Mouse (Mus musculus): ENCODE measurements around the gene Dusp5. TPM values are rescaled to one million over a fixed set of nuclear protein-coding genes. Genes with fewer than 3 reads are reported as not detected.

Dusp5 gene
- polyA plus RNA-seq, 1 experiment from 2014 or later: 7.4 TPM

DNA sequence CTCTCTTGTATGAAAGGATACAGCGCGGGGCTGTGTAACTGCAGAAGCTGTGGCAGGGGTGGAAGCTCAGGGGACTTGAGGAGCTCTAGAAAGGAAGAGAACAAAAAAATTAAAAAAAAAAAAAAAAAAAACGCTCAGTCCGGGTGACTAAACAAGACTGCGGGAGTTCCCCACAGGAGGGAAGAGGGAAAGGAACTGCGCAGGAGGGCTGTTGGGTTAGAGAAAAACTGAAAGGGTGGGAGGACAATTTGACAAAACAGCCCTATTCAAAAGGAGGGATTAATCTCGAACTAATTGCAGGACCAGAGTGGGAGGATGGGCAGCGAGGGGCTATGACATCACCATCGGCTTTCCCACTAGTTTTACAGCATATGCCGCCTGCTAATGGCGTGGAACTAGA is 39.0 kb downstream of the Dusp5 start:
- no peak overlapping the region for H3K4me3 ChIP-seq
- peaks cover 19% of the 10 kb centered on the region for H3K4me1 ChIP-seq (replicated peaks)
- H3K27me3 ChIP-seq: no peaks in the 10 kb centered on the region
- H3K4me2 ChIP-seq: no peak overlapping the region
- no peak for ATAC-seq (replicated peaks; ENCODE audit: insufficient number of reproducible peaks, insufficient read depth, low FRiP score, low read depth)
- H3K9ac ChIP-seq: no peak overlapping the region
- H3K27ac ChIP-seq: no peak overlapping the region
- H3K36me3 ChIP-seq: no peaks in the 10 kb centered on the region
- no peaks in the 10 kb centered on the region for H3K9me3 ChIP-seq (replicated peaks)
- WGBS: 57% methylated on average over 11 of the region's 11 CpGs

DNA sequence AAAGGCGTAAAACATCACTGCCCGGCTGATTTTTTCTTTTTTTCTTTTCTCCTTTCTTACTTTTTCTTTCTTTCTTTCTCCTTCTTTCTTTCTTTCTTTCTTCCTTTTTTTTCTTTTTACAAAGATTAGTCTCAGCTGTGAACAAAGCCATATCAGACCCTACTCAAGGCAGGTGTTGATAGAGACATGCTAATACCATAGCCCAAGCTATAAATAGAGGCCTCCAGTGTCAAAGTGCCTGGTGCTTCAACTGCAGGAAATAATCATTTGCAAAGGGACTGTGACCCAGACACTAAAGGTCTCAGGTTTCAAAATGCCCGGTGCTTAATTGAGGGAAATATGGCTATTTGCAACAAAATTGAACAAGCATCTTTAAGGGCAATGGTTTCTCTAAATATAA is 39.6 kb downstream of the Dusp5 start:
- no peak overlapping the region for H3K9ac ChIP-seq
- no peak overlapping the region for H3K4me3 ChIP-seq
- H3K27me3 ChIP-seq: no peaks in the 10 kb centered on the region
- H3K4me1 ChIP-seq (replicated peaks): peaks cover 19% of the 10 kb centered on the region
- H3K36me3 ChIP-seq: no peaks in the 10 kb centered on the region
- no peak overlapping the region for H3K4me2 ChIP-seq
- 0 out of 2 replicates have a peak overlapping the region, but pooled peaks have one; percentile 19 for H3K27ac ChIP-seq
- no peaks in the 10 kb centered on the region for H3K9me3 ChIP-seq (replicated peaks)
- ATAC-seq (replicated peaks; ENCODE audit: insufficient number of reproducible peaks, insufficient read depth, low FRiP score, low read depth): no peak
- 69% methylated on average over 3 of the region's 3 CpGs for WGBS

- H3K4me2 ChIP-seq: no peak overlapping the region
- H3K36me3 ChIP-seq: no peaks in the 10 kb centered on the region
- no peak overlapping the region for H3K4me3 ChIP-seq
- 52% methylated on average over 4 of the region's 4 CpGs for WGBS
- H3K9ac ChIP-seq: no peak overlapping the region
- H3K27me3 ChIP-seq: no peaks in the 10 kb centered on the region
- ATAC-seq (replicated peaks; ENCODE audit: insufficient number of reproducible peaks, insufficient read depth, low FRiP score, low read depth): no peak
- peaks cover 31% of the 10 kb centered on the region for H3K4me1 ChIP-seq (replicated peaks)
- no peaks in the 10 kb centered on the region for H3K9me3 ChIP-seq (replicated peaks)
- H3K27ac ChIP-seq: no peak overlapping the region
These were observed 42.1 kb downstream of the Dusp5 start for GRCm38 (mm10) chr19:53571056-53571455.

DNA sequence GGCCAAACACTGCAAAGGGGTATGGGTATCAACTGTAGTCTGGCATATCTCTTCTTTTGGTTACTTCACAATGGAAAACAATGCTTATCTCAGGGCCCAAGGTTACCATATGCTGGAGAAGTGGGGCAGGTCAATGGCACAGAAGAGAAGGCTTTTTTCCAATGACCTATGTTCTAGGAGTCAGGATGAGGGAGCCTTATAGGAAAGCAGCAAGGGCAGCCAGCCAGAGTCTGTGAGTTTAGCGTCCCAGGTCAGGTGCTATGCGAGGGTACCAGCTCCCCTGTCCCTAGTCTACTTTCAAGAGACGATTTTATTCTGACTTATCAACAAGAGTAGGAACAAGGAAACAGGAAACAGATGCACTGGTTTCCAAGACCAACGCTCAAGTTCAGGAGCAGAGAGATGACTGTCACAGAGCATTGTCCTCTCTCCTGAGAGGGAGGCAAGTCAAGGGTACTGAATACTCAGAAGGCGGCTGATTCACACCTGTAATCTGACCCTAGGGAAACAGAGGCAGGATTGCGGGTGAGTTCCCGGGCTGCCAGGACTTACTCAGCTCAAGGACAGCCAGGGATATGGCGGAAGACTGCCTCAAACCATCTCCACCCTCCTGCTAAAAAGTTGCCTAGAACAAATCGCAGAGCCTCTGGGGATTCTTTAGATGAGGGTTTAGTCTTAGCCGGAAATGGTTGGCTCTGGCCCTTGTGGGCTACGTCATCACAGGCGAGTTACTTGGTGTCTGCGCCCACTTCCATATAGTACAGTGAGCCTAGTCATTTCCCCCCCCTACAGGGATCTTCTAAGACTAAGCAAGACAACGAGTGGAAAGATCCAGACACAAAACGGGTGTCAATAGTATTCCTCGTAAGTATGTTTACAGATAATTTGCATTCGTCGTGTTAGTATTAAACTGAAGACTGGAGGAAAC is 42.9 kb downstream of the Dusp5 start:
- Histone ChIP-seq H3K9me3 (replicated peaks) (no peaks in the 10 kb centered on the region), H3K27ac (no peak overlapping the region), H3K4me2 (no peak overlapping the region), H3K4me1 (replicated peaks) (peaks cover 34% of the 10 kb centered on the region), H3K9ac (no peak overlapping the region), H3K4me3 (no peak overlapping the region), H3K27me3 (no peaks in the 10 kb centered on the region), H3K36me3 (no peaks in the 10 kb centered on the region)
- 67% methylated on average over 18 of the region's 18 CpGs for WGBS
- no peak for ATAC-seq (replicated peaks; ENCODE audit: insufficient number of reproducible peaks, insufficient read depth, low FRiP score, low read depth)

GRCm38 (mm10) chr19:53572607-53573006 is 43.7 kb downstream of the Dusp5 start:
- Histone ChIP-seq H3K36me3 (no peaks in the 10 kb centered on the region), H3K4me3 (no peak overlapping the region), H3K4me1 (replicated peaks) (peaks cover 41% of the 10 kb centered on the region), H3K27ac (no peak overlapping the region), H3K4me2 (no peak overlapping the region), H3K9me3 (replicated peaks) (no peaks in the 10 kb centered on the region), H3K9ac (no peak overlapping the region), H3K27me3 (no peaks in the 10 kb centered on the region)
- 64% methylated on average over 12 of the region's 12 CpGs for WGBS
- no peak for ATAC-seq (replicated peaks; ENCODE audit: insufficient number of reproducible peaks, insufficient read depth, low FRiP score, low read depth)

DNA sequence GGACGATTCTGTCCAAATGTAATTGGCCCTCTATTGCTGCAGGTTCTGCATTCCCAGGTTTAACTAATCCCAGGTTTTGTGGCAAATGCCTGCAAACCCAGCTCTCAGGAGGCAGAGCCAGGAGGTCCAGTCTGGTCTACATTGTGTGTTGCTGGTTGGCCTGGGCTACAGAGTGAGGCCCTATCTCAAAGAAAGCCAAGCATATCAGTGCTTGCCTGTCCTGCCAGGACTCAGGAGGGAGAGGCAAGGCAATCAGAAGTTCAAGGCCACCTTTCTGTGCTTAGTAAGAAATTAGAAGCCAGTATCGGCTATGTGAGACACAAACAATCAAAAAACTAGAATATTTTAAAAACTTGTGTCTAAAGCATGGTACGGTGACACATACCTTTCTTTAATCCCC is 44.2 kb downstream of the Dusp5 start:
- WGBS: 87% methylated on average over 3 of the region's 3 CpGs
- no peaks in the 10 kb centered on the region for H3K36me3 ChIP-seq
- H3K27me3 ChIP-seq: no peaks in the 10 kb centered on the region
- no peak overlapping the region for H3K4me3 ChIP-seq
- H3K27ac ChIP-seq: no peak overlapping the region
- no peaks in the 10 kb centered on the region for H3K9me3 ChIP-seq (replicated peaks)
- peaks cover 41% of the 10 kb centered on the region for H3K4me1 ChIP-seq (replicated peaks)
- no peak for ATAC-seq (replicated peaks; ENCODE audit: insufficient number of reproducible peaks, insufficient read depth, low FRiP score, low read depth)
- no peak overlapping the region for H3K9ac ChIP-seq
- no peak overlapping the region for H3K4me2 ChIP-seq

DNA sequence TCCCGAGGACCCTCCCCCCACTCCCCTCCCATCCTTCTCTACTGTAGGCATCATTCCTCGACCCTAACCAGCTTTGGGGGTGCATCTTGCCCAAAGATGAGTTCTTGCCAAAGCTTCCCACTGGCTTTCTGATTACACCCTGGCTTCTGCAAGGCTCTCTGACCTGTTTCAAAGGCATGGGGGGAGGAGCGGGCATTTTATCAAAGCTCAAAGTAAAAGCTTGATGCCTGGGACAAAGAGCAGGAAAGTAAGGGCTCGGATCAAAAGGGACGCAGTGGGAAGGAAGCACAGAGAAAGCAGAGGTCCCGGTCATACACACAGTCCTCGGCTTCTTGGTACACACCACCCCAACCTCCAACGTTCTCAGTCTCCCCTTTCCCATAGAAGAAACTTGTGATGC is 45.2 kb downstream of the Dusp5 start:
- H3K27ac ChIP-seq: no peak overlapping the region
- no peaks in the 10 kb centered on the region for H3K27me3 ChIP-seq
- peaks cover 41% of the 10 kb centered on the region for H3K4me1 ChIP-seq (replicated peaks)
- WGBS: 58% methylated on average over 8 of the region's 8 CpGs
- H3K36me3 ChIP-seq: no peaks in the 10 kb centered on the region
- no peak for ATAC-seq (replicated peaks; ENCODE audit: insufficient number of reproducible peaks, insufficient read depth, low FRiP score, low read depth)
- no peak overlapping the region for H3K9ac ChIP-seq
- H3K4me2 ChIP-seq: no peak overlapping the region
- H3K9me3 ChIP-seq (replicated peaks): no peaks in the 10 kb centered on the region
- H3K4me3 ChIP-seq: no peak overlapping the region

- no peak for ATAC-seq (replicated peaks; ENCODE audit: insufficient number of reproducible peaks, insufficient read depth, low FRiP score, low read depth)
- no peak overlapping the region for H3K9ac ChIP-seq
- H3K36me3 ChIP-seq: no peaks in the 10 kb centered on the region
- H3K27me3 ChIP-seq: no peaks in the 10 kb centered on the region
- no peak overlapping the region for H3K4me2 ChIP-seq
- no peak overlapping the region for H3K27ac ChIP-seq
- H3K9me3 ChIP-seq (replicated peaks): no peaks in the 10 kb centered on the region
- no peak overlapping the region for H3K4me3 ChIP-seq
- 84% methylated on average over 7 of the region's 7 CpGs for WGBS
- H3K4me1 ChIP-seq (replicated peaks): peaks cover 41% of the 10 kb centered on the region
These were observed 45.6 kb downstream of the Dusp5 start for GRCm38 (mm10) chr19:53574546-53574945.

- WGBS: 57% methylated on average over 4 of the region's 4 CpGs
- no peaks in the 10 kb centered on the region for H3K36me3 ChIP-seq
- H3K27ac ChIP-seq: peak overlapping the region; percentile 48
- no peak overlapping the region for H3K9ac ChIP-seq
- peaks cover 41% of the 10 kb centered on the region for H3K4me1 ChIP-seq (replicated peaks)
- H3K4me2 ChIP-seq: peak overlapping the region; percentile 42
- no peaks in the 10 kb centered on the region for H3K9me3 ChIP-seq (replicated peaks)
- H3K4me3 ChIP-seq: no peak overlapping the region
- ATAC-seq (replicated peaks; ENCODE audit: insufficient number of reproducible peaks, insufficient read depth, low FRiP score, low read depth): no peak
- no peaks in the 10 kb centered on the region for H3K27me3 ChIP-seq
These were observed 46.5 kb downstream of the Dusp5 start for GRCm38 (mm10) chr19:53575296-53576010.

GRCm38 (mm10) chr19:53576061-53576460 is 47.2 kb downstream of the Dusp5 start:
- no peak overlapping the region for H3K4me3 ChIP-seq
- no peaks in the 10 kb centered on the region for H3K36me3 ChIP-seq
- peaks cover 39% of the 10 kb centered on the region for H3K4me1 ChIP-seq (replicated peaks)
- no peaks in the 10 kb centered on the region for H3K9me3 ChIP-seq (replicated peaks)
- no peaks in the 10 kb centered on the region for H3K27me3 ChIP-seq
- no peak overlapping the region for H3K9ac ChIP-seq
- peak overlapping the region; percentile 42 for H3K4me2 ChIP-seq
- 33% methylated on average over 7 of the region's 7 CpGs for WGBS
- ATAC-seq (replicated peaks; ENCODE audit: insufficient number of reproducible peaks, insufficient read depth, low FRiP score, low read depth): no peak
- H3K27ac ChIP-seq: peak overlapping the region; percentile 48

GRCm38 (mm10) chr19:53577025-53577800 is 48.3 kb downstream of the Dusp5 start:
- WGBS: 43% methylated on average over 11 of the region's 11 CpGs
- Histone ChIP-seq H3K4me1 (replicated peaks) (peaks cover 29% of the 10 kb centered on the region), H3K9ac (no peak overlapping the region), H3K4me3 (no peak overlapping the region), H3K36me3 (no peaks in the 10 kb centered on the region), H3K4me2 (0 out of 2 replicates have a peak overlapping the region, but pooled peaks have one; percentile 4), H3K9me3 (replicated peaks) (no peaks in the 10 kb centered on the region), H3K27ac (no peak overlapping the region), H3K27me3 (no peaks in the 10 kb centered on the region)
- ATAC-seq (replicated peaks; ENCODE audit: insufficient number of reproducible peaks, insufficient read depth, low FRiP score, low read depth): no peak
